Mouse (Mus musculus) embryonic facial prominence, embryonic 12.5 days (tissue): ENCODE results near the gene Kirrel3. TPM values are rescaled to one million over a fixed set of nuclear protein-coding genes. Genes with fewer than 3 reads are reported as not detected.

Experiments
- ATAC-seq: fragments of 200-750 bp; cut with Nextera tagmentation; 2 replicates; pipeline ENCODE4 v1.8.0; 2017; ENCODE audit not compliant: insufficient number of reproducible peaks, insufficient read depth, low FRiP score, low TSS enrichment
- H3K27ac ChIP-seq: fragments of 300-500 bp; sonication (generic); 2 replicates; pipeline ENCODE4 v1.5.1; 2016; ENCODE audit warnings: mild to moderate bottlenecking
- H3K27me3 ChIP-seq: fragments of 300-500 bp; sonication (generic); 2 replicates; pipeline ENCODE4 v1.6.1; 2016; ENCODE audit warnings: mild to moderate bottlenecking, moderate library complexity
- H3K36me3 ChIP-seq: fragments of 300-500 bp; sonication (generic); 2 replicates; pipeline ENCODE4 v1.6.1; 2016; ENCODE audit warnings: mild to moderate bottlenecking
- H3K4me1 ChIP-seq: fragments of 300-500 bp; sonication (generic); 2 replicates; pipeline ENCODE4 v1.6.1; 2016
- H3K4me2 ChIP-seq: fragments of 300-500 bp; sonication (generic); replicated peaks from 2 replicates; pipeline ENCODE4 v1.6.1; 2016; ENCODE audit warnings: mild to moderate bottlenecking, moderate library complexity
- H3K4me3 ChIP-seq: fragments of 300-500 bp; sonication (generic); 2 replicates; pipeline ENCODE4 v1.5.1; 2016; ENCODE audit warnings: mild to moderate bottlenecking
- H3K9ac ChIP-seq: fragments of 300-500 bp; sonication (generic); 2 replicates; pipeline ENCODE4 v1.6.1; 2016; ENCODE audit warnings: mild to moderate bottlenecking, moderate library complexity
- H3K9me3 ChIP-seq: fragments of 300-500 bp; sonication (generic); 2 replicates; pipeline ENCODE4 v1.6.1; 2016; ENCODE audit warnings: mild to moderate bottlenecking, moderate library complexity
- WGBS: fragments of 180-500 bp; shearing (Covaris S2); methylation state at CpG from one replicate; pipeline ENCODE4 v1.1.7; 2016; 5-methylcytosine and 5-hydroxymethylcytosine counted together
- polyA plus RNA-seq: library from polyadenylated mRNA; unstranded; fragments of >200 nt; fragmentation: Nextera tagmentation; extraction: Ambion mirVana; gene quantifications from 2 replicates; pipeline ENCODE4 v1.2.1, GENCODE M21; 2016

The Kirrel3 gene
- 7.9 and 8.1 TPM in 2 replicates for polyA plus RNA-seq

GRCm38 (mm10) chr9:34485759-34486431, at the start of gene Kirrel3:
TSS of gene Kirrel3 (plus strand) at chr9:34485894.
- Histone ChIP-seq H3K36me3 (no peaks in the 10 kb centered on the region), H3K9me3 (no peaks in the 10 kb centered on the region), H3K27me3 (peaks cover 36% of the 10 kb centered on the region), H3K27ac (0 out of 2 replicates have a peak within 1 kb of the TSS, but pooled peaks have one; percentile 58), H3K4me2 (peak within 1 kb of the TSS; percentile 73), H3K9ac (peak within 1 kb of the TSS; percentile 43), H3K4me1 (no peaks in the 10 kb centered on the region), H3K4me3 (peak within 1 kb of the TSS; percentile 47)
- peak; percentile 82 for ATAC-seq
- under 1% methylated on average over 35 of the region's 35 CpGs for WGBS

GRCm38 (mm10) chr9:34440721-34441120, 45.0 kb upstream of the Kirrel3 start:
- no peak overlapping the region for H3K4me3 ChIP-seq
- 65% methylated on average over 4 of the region's 4 CpGs for WGBS
- H3K4me2 ChIP-seq = no peak overlapping the region
- no peak for ATAC-seq
- no peak overlapping the region for H3K27ac ChIP-seq
- no peaks in the 10 kb centered on the region for H3K4me1 ChIP-seq
- no peak overlapping the region for H3K9ac ChIP-seq
- no peaks in the 10 kb centered on the region for H3K27me3 ChIP-seq
- H3K9me3 ChIP-seq = no peaks in the 10 kb centered on the region
- H3K36me3 ChIP-seq = no peaks in the 10 kb centered on the region

DNA sequence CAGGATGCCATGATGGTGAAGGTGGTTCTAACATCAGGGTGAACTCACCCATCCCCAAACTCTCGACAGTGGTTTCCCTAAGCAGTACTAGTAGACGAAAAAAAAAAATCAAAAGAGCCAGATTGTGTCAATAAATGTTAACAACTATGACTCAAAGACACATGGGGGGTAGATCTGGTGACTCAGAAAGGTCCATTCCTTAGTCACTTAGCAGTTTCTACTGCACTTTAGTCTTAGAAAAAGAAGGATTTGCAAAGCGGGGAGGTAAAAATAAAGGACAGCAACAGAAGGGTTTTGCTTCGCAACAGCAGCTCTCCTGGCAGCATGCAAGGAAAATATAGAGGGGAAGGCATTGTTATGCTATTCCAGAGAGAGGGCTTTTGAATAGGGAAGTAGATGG, 41.7 kb upstream of the Kirrel3 start:
- Histone ChIP-seq H3K9ac (no peak overlapping the region), H3K36me3 (no peaks in the 10 kb centered on the region), H3K27me3 (no peaks in the 10 kb centered on the region), H3K4me3 (no peak overlapping the region), H3K4me2 (no peak overlapping the region), H3K9me3 (no peaks in the 10 kb centered on the region), H3K4me1 (no peaks in the 10 kb centered on the region), H3K27ac (no peak overlapping the region)
- 74% methylated on average over 4 of the region's 4 CpGs for WGBS
- ATAC-seq = no peak

DNA sequence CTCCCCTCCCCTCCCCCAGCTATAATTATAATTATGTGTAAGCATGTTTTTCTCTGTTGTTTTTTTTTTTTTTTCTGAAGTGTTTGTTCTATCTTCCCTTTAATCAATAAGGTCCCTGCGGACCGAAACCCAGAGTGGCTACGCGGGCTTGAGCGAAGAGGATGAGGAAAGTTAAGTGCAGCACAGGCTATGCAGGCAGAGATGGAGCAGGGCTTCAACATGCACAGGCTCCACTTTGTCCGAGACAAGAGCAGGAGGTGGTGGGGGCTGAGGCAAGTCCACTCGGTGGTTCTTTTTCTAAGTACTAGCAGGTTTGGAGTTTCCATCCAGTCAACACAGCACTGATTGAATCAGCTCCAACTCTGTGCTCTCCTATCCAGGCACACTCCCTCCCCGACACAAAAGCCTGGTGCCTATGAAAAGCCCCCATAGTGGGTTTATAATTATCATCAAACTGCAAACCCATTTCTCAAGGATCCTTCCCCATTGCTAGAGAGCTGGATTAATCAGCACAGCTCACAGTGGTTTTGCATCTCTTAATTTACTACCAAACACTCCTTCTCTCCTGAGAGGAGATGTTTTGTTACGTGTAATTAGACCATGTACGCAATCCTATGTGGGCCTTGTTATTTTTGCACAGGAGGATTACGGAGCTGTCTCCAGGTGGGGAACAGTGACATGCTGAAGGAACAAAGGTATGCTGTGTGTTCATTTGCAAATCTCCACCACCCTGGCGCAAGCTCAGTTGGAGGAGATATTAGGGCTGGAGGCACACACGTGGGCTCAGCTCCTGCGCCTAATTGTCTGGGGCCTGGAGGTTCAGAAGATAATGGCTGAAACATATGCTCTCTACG, 39.0 kb upstream of the Kirrel3 start:
- 0 out of 2 replicates have a peak, but pooled peaks have one; percentile 56 for ATAC-seq
- H3K9ac ChIP-seq = no peak overlapping the region
- no peaks in the 10 kb centered on the region for H3K27me3 ChIP-seq
- H3K36me3 ChIP-seq = no peaks in the 10 kb centered on the region
- WGBS = 52% methylated on average over 15 of the region's 15 CpGs
- H3K4me2 ChIP-seq = no peak overlapping the region
- no peaks in the 10 kb centered on the region for H3K9me3 ChIP-seq
- H3K4me3 ChIP-seq = no peak overlapping the region
- H3K27ac ChIP-seq = no peak overlapping the region
- H3K4me1 ChIP-seq = no peaks in the 10 kb centered on the region

GRCm38 (mm10) chr9:34447736-34448135, 38.0 kb upstream of the Kirrel3 start:
- no peak for ATAC-seq
- no peaks in the 10 kb centered on the region for H3K9me3 ChIP-seq
- no peaks in the 10 kb centered on the region for H3K27me3 ChIP-seq
- 80% methylated on average over 2 of the region's 2 CpGs for WGBS
- no peak overlapping the region for H3K4me3 ChIP-seq
- no peaks in the 10 kb centered on the region for H3K36me3 ChIP-seq
- H3K4me2 ChIP-seq = no peak overlapping the region
- no peak overlapping the region for H3K27ac ChIP-seq
- no peak overlapping the region for H3K9ac ChIP-seq
- no peaks in the 10 kb centered on the region for H3K4me1 ChIP-seq

DNA sequence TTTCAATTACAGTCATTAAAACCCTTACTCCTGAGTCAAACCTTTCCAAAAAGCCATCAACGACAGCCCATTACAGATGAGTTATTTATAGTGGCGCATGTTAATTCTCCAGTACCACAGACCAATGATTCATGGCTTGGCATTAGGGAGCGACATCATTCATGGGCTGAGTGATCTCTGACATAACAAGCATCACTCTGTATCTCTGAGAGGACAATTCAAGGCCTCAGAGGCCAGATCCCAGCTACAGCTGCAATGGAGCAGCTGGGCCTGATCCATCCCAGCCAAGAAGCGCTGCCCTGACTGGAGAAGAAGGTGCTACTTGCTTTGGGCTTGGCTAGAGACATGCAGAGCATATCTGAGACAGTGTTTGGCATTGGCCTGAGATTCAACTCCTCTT, 37.2 kb upstream of the Kirrel3 start:
- Histone ChIP-seq H3K4me1 (no peaks in the 10 kb centered on the region), H3K4me3 (no peak overlapping the region), H3K9me3 (no peaks in the 10 kb centered on the region), H3K27me3 (no peaks in the 10 kb centered on the region), H3K36me3 (no peaks in the 10 kb centered on the region), H3K9ac (no peak overlapping the region), H3K27ac (no peak overlapping the region), H3K4me2 (no peak overlapping the region)
- 81% methylated on average over 4 of the region's 4 CpGs for WGBS
- no peak for ATAC-seq

DNA sequence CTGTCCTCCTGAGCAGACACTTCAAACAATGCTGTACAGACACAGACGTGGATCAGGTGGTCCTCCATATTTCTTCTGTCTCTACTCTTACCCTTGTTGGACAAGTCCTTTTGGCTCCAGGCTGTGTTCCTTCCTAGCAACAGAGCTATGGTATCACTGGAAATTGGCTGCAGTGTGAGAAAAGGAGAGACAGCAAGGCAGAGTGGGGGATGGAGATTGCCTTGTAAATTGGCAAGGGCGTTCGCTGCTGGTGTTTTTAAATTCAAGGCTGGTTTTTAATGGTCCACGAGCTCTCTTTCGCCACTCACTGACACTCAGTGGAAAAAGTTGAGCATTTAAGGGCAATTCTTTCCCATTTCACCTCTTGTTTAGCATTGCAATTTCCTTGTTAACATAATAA, 27.5 kb upstream of the Kirrel3 start:
- no peak overlapping the region for H3K4me3 ChIP-seq
- no peaks in the 10 kb centered on the region for H3K9me3 ChIP-seq
- H3K27me3 ChIP-seq = no peaks in the 10 kb centered on the region
- no peak overlapping the region for H3K9ac ChIP-seq
- no peak overlapping the region for H3K27ac ChIP-seq
- WGBS = 51% methylated on average over 5 of the region's 5 CpGs
- H3K4me1 ChIP-seq = no peaks in the 10 kb centered on the region
- no peak overlapping the region for H3K4me2 ChIP-seq
- no peak for ATAC-seq
- H3K36me3 ChIP-seq = no peaks in the 10 kb centered on the region

GRCm38 (mm10) chr9:34459968-34460367, 25.7 kb upstream of the Kirrel3 start:
- no peaks in the 10 kb centered on the region for H3K27me3 ChIP-seq
- H3K9ac ChIP-seq = no peak overlapping the region
- ATAC-seq = no peak
- no peak overlapping the region for H3K4me3 ChIP-seq
- no peaks in the 10 kb centered on the region for H3K36me3 ChIP-seq
- no peak overlapping the region for H3K27ac ChIP-seq
- no peaks in the 10 kb centered on the region for H3K4me1 ChIP-seq
- H3K4me2 ChIP-seq = no peak overlapping the region
- 56% methylated on average over 5 of the region's 5 CpGs for WGBS
- H3K9me3 ChIP-seq = no peaks in the 10 kb centered on the region

DNA sequence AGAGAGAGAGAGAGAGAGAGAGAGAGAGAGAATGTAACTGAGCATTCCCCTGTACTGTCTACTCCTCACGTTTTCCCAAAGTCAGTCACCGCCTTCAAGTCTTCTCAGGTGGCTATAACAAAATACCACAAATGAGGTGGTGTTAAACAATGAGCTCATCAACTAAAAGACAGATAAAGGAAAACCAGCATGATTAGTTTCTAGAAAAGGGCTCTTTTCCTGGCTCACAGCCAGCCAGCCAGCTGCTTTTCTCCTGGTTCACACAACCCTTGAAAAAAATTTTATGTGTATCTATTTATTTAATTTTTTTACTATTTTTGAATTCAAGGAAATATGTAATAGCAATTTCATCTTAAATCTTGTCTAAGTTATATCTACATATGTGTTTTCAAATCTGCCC, 22.0 kb upstream of the Kirrel3 start:
- H3K36me3 ChIP-seq = no peaks in the 10 kb centered on the region
- no peak overlapping the region for H3K27ac ChIP-seq
- 63% methylated on average over 2 of the region's 2 CpGs for WGBS
- H3K4me2 ChIP-seq = no peak overlapping the region
- no peaks in the 10 kb centered on the region for H3K4me1 ChIP-seq
- H3K27me3 ChIP-seq = no peaks in the 10 kb centered on the region
- no peak overlapping the region for H3K9ac ChIP-seq
- no peak for ATAC-seq
- H3K9me3 ChIP-seq = no peaks in the 10 kb centered on the region
- H3K4me3 ChIP-seq = no peak overlapping the region

DNA sequence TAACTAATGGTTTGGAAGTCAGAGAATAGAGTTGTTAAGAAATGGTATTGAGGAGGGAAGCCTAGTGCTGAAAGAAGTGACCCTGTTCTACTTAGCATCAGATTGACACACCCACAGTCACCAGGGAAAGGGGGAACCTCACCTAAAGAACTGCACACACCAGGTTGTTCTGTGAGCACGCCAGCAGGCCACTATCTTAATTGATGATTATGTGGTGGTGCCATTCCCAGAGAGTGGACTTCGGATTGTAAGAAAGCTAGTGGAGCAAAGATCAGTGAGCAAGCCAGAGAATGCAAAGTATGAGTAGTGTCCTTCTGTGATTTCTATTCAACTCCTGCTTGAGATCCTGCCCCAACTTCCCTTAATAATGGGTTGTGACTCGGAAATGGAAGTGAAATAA, 19.6 kb upstream of the Kirrel3 start:
- Histone ChIP-seq H3K36me3 (no peaks in the 10 kb centered on the region), H3K27me3 (no peaks in the 10 kb centered on the region), H3K27ac (no peak overlapping the region), H3K9me3 (no peaks in the 10 kb centered on the region), H3K4me1 (no peaks in the 10 kb centered on the region), H3K4me3 (no peak overlapping the region), H3K9ac (no peak overlapping the region), H3K4me2 (no peak overlapping the region)
- WGBS = 60% methylated on average over 3 of the region's 3 CpGs
- no peak for ATAC-seq

- Histone ChIP-seq H3K36me3 (no peaks in the 10 kb centered on the region), H3K27me3 (no peaks in the 10 kb centered on the region), H3K9ac (no peak overlapping the region), H3K4me1 (no peaks in the 10 kb centered on the region), H3K9me3 (no peaks in the 10 kb centered on the region), H3K4me3 (no peak overlapping the region), H3K4me2 (no peak overlapping the region), H3K27ac (no peak overlapping the region)
- 79% methylated on average over 3 of the region's 3 CpGs for WGBS
- ATAC-seq = no peak
Observed at GRCm38 (mm10) chr9:34469180-34469579, 16.5 kb upstream of the Kirrel3 start.

GRCm38 (mm10) chr9:34476206-34476605, 9.5 kb upstream of the Kirrel3 start:
- ATAC-seq = no peak
- H3K4me1 ChIP-seq = peaks cover 4% of the 10 kb centered on the region; the same call in 1 of the 2 replicates
- no peaks in the 10 kb centered on the region for H3K36me3 ChIP-seq
- no peaks in the 10 kb centered on the region for H3K9me3 ChIP-seq
- 40% methylated on average over 5 of the region's 5 CpGs for WGBS
- H3K4me2 ChIP-seq = no peak overlapping the region
- no peak overlapping the region for H3K4me3 ChIP-seq
- H3K9ac ChIP-seq = no peak overlapping the region
- no peak overlapping the region for H3K27ac ChIP-seq
- H3K27me3 ChIP-seq = no peaks in the 10 kb centered on the region
